Mouse (Mus musculus) bone marrow, adult 2 months (tissue): ENCODE measurements at regions not wholly inside any gene's neighbourhood (a gene's known extent, or its start where the extent isn't known, plus 50 kb on each side); places are given as distances from the start of the nearest gene placed in this dataset.

Experiments used
- CTCF ChIP-seq: fragments of 200-500 bp; IDR thresholded peaks from 2 replicates; pipeline ENCODE4 v1.5.1; 2011; ENCODE audit warnings: low read length, control low read depth; ENCODE audit not compliant: control insufficient read depth, insufficient read depth
- POLR2A ChIP-seq: fragments of 200-500 bp; IDR thresholded peaks from 2 replicates; pipeline ENCODE4 v1.6.1; 2011; ENCODE audit warnings: low read depth, mild to moderate bottlenecking, control low read depth, low read length, borderline replicate concordance; ENCODE audit not compliant: control insufficient read depth

DNA sequence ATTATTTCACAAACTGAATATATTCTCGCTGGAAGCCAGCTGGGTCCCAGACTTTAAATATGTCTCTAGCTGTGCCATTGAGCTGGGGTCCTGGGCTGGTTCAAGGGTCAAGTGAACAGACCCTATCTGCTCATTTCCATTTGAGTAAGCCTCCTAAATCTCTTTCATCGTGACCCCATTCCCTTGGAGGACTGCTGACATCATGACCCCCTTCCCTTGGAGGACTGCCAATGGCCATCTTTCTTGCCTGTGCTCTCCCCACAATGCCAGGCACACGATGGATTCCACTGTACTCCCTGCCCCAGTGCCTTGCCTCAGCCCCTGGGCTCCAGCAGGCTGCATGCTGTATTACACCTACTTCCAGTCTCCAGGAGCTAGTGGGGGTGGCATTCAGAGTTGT lies 106.5 kb upstream of the Tcerg1l start:
- TF ChIP-seq CTCF (no peak), POLR2A (no peak)
